Mouse (Mus musculus): ENCODE results near the gene Basp1. TPM values are rescaled to one million over a fixed set of nuclear protein-coding genes. Genes with fewer than 3 reads are reported as not detected.

The Basp1 gene
- total and polyA plus RNA-seq, 3 experiments: 0.04 to 2.5 (median 1.6) TPM

DNA sequence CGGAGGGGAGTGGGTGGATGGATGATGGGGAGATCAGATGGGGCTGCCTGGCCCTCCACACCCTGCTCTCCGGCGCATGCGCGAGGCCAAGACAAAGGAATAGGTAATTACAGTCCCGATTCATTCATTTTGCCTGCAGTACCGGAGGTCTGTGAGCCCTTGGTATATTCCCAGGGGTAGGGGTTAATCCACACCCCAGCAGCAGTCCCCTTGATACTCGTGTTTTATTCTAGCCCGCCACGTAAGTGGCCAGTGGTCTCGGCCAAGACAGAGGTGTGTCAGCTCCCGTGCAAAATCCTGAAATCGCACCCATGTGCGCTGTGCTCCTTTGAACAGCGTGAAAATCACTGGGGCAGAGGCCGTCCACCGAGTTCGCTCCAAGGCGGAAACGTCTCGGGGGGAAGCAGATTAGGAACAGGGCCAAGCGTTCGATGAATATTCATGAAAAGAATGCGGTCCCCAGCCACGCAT lies 1.4 kb downstream of the Basp1 start:
- no peak for TF ChIP-seq JUND (conservative IDR thresholded peaks at IDR 0.05; ENCODE audit: low read depth, low read length)
- TF ChIP-seq BHLHE40 (IDR thresholded peaks at IDR 0.05; ENCODE audit: low read depth, low read length): no peak
- no peak for TF ChIP-seq MAX (IDR thresholded peaks at IDR 0.05; ENCODE audit: low read length)
- TF ChIP-seq ZC3H11A (IDR thresholded peaks at IDR 0.05; ENCODE audit: low read depth, low read length): no peak
- no peak for TF ChIP-seq RAD21 (IDR thresholded peaks at IDR 0.05; ENCODE audit: low read depth, low read length)
- no peak for TF ChIP-seq ETS1 (conservative IDR thresholded peaks at IDR 0.05; ENCODE audit: low read depth, low read length)
- no peak for TF ChIP-seq ZMIZ1 (IDR thresholded peaks at IDR 0.05; ENCODE audit: low read depth, low read length)
- no peak for TF ChIP-seq POLR2AphosphoS2 (IDR thresholded peaks at IDR 0.05; ENCODE audit: low read depth, low read length)
- no peak for TF ChIP-seq MEF2A (IDR thresholded peaks at IDR 0.05; ENCODE audit: borderline replicate concordance, low read depth, low read length)
- no peak for TF ChIP-seq ZNF384 (IDR thresholded peaks at IDR 0.05; ENCODE audit: low read depth, low read length)
- TF ChIP-seq CHD2 (IDR thresholded peaks at IDR 0.05; ENCODE audit: low read length): no peak
- no peak for TF ChIP-seq ZKSCAN1 (IDR thresholded peaks at IDR 0.05; ENCODE audit: borderline replicate concordance, low read depth, low read length)
- TF ChIP-seq PAX5 (IDR thresholded peaks at IDR 0.05; ENCODE audit: low read length): no peak
- TF ChIP-seq NELFE (IDR thresholded peaks at IDR 0.05; ENCODE audit: low read depth, low read length): no peak
- no peak for TF ChIP-seq TCF12 (IDR thresholded peaks at IDR 0.05; ENCODE audit: low read depth, low read length)
- no peak for TF ChIP-seq E2F4 (IDR thresholded peaks at IDR 0.05; ENCODE audit: insufficient replicate concordance, low read depth, low read length)
- H3K9me3 ChIP-seq (replicated peaks; ENCODE audit: low read length): peaks cover 22% of the 10 kb centered on the region
- no peak overlapping the region for H3K9ac ChIP-seq (ENCODE audit: insufficient read depth, low read depth)
- no peak overlapping the region for H3K4me3 ChIP-seq (replicated peaks in 1 of 3; ENCODE audit: low read depth in 2 of 3, low read length in 2 of 3, poor library complexity in 1 of 3)
- H3K27ac ChIP-seq (ENCODE audit: insufficient read depth, low read depth): no peak overlapping the region
- dilution Hi-C loops (cut with MboI; ENCODE audit: extremely low pct_ligation_motif_present, extremely low pct_unique_long_range_greater_than_20kb, low sequenced_read_pairs) (no loop called here), in situ Hi-C loops (cut with MboI; ENCODE audit: low pct_ligation_motif_present, low pct_unique_long_range_greater_than_20kb, low sequenced_read_pairs) (loop anchor here (25.0 kb wide), 1 partner anchor 825 kb away; no protein-coding TSS in a partner anchor)
- no peaks in the 10 kb centered on the region for H3K27me3 ChIP-seq (replicated peaks)
- H3K4me2 ChIP-seq (ENCODE audit: insufficient read depth, low read depth, poor library complexity, severe bottlenecking): no peak overlapping the region
- H3K36me3 ChIP-seq (replicated peaks in 1 of 2; ENCODE audit: control insufficient read depth in 1 of 2, insufficient read depth in 1 of 2, low read length in 1 of 2): no peaks in the 10 kb centered on the region
- no peaks in the 10 kb centered on the region; a peak in 1 of 4 replicates for H3K4me1 ChIP-seq (ENCODE audit: control insufficient read depth in 1 of 2, insufficient read depth in 2 of 2)
- no peak for DNase-seq (ENCODE audit: extremely low read depth)
- H3K79me2 ChIP-seq (replicated peaks; ENCODE audit: control insufficient read depth, extremely low read depth, insufficient read depth, poor library complexity, severe bottlenecking): no peaks in the 10 kb centered on the region

GRCm38 (mm10) chr15:25411461-25411860 lies 2.1 kb downstream of the Basp1 start:
- no peak for DNase-seq (ENCODE audit: extremely low read depth)
- Histone ChIP-seq H3K9me3 (replicated peaks; ENCODE audit: low read length) (peaks cover 22% of the 10 kb centered on the region), H3K79me2 (replicated peaks; ENCODE audit: control insufficient read depth, extremely low read depth, insufficient read depth, poor library complexity, severe bottlenecking) (no peaks in the 10 kb centered on the region), H3K27ac (ENCODE audit: insufficient read depth, low read depth) (no peak overlapping the region), H3K36me3 (replicated peaks in 1 of 2; ENCODE audit: control insufficient read depth in 1 of 2, insufficient read depth in 1 of 2, low read length in 1 of 2) (no peaks in the 10 kb centered on the region), H3K4me1 (ENCODE audit: control insufficient read depth in 1 of 2, insufficient read depth in 2 of 2) (no peaks in the 10 kb centered on the region; a peak in 1 of 4 replicates), H3K9ac (ENCODE audit: insufficient read depth, low read depth) (no peak overlapping the region), H3K27me3 (replicated peaks) (no peaks in the 10 kb centered on the region), H3K4me2 (ENCODE audit: insufficient read depth, low read depth, poor library complexity, severe bottlenecking) (no peak overlapping the region), H3K4me3 (replicated peaks in 1 of 3; ENCODE audit: low read depth in 2 of 3, low read length in 2 of 3, poor library complexity in 1 of 3) (no peak overlapping the region)
- dilution Hi-C loops (cut with MboI; ENCODE audit: extremely low pct_ligation_motif_present, extremely low pct_unique_long_range_greater_than_20kb, low sequenced_read_pairs) (no loop called here), in situ Hi-C loops (cut with MboI; ENCODE audit: low pct_ligation_motif_present, low pct_unique_long_range_greater_than_20kb, low sequenced_read_pairs) (loop anchor here (25.0 kb wide), 1 partner anchor 824 kb away; no protein-coding TSS in a partner anchor)
- TF ChIP-seq KAT2A (IDR thresholded peaks at IDR 0.05; ENCODE audit: insufficient replicate concordance, low read length) (no peak), GABPA (IDR thresholded peaks at IDR 0.05; ENCODE audit: insufficient replicate concordance, low read depth, low read length) (no peak), TBP (conservative IDR thresholded peaks at IDR 0.05; ENCODE audit: low read depth, low read length) (no peak), JUN (IDR thresholded peaks at IDR 0.05; ENCODE audit: insufficient read depth, low read depth, low read length) (no peak), POLR2AphosphoS2 (IDR thresholded peaks at IDR 0.05; ENCODE audit: low read depth, low read length) (no peak), ETS1 (conservative IDR thresholded peaks at IDR 0.05; ENCODE audit: low read depth, low read length) (no peak), TCF12 (IDR thresholded peaks at IDR 0.05; ENCODE audit: low read depth, low read length) (no peak), MAX (IDR thresholded peaks at IDR 0.05; ENCODE audit: low read length) (no peak), RCOR1 (conservative IDR thresholded peaks at IDR 0.05; ENCODE audit: low read depth, low read length) (no peak), E2F4 (IDR thresholded peaks at IDR 0.05; ENCODE audit: insufficient replicate concordance, low read depth, low read length) (no peak), ZNF384 (IDR thresholded peaks at IDR 0.05; ENCODE audit: low read depth, low read length) (no peak), CTCF (conservative IDR thresholded peaks at IDR 0.05 in 1 of 2, IDR thresholded peaks at IDR 0.05 in 1 of 2; ENCODE audit: low read depth in 2 of 2, low read length in 2 of 2) (no peak), HCFC1 (IDR thresholded peaks at IDR 0.05; ENCODE audit: low read depth, low read length) (no peak), BHLHE40 (IDR thresholded peaks at IDR 0.05; ENCODE audit: low read depth, low read length) (no peak), NRF1 (IDR thresholded peaks at IDR 0.05; ENCODE audit: low read depth, low read length) (no peak), USF2 (conservative IDR thresholded peaks at IDR 0.05; ENCODE audit: low read depth, low read length) (no peak), ZKSCAN1 (IDR thresholded peaks at IDR 0.05; ENCODE audit: borderline replicate concordance, low read depth, low read length) (no peak)

Data from CH12.LX (cell line).